Mouse (Mus musculus): ENCODE measurements around the gene Txnrd2.

- TF ChIP-seq TAL1 (IDR thresholded peaks at IDR 0.05; ENCODE audit: low read length) (no peak), GATA1 (IDR thresholded peaks at IDR 0.05; ENCODE audit: low read length) (no peak)
Measured at GRCm38 (mm10) chr16:18392469-18393426, 33.4 kb upstream of the Txnrd2 start.
